8 mouse cellular contexts compared by ENCODE assay signal in the genomic region with DNA sequence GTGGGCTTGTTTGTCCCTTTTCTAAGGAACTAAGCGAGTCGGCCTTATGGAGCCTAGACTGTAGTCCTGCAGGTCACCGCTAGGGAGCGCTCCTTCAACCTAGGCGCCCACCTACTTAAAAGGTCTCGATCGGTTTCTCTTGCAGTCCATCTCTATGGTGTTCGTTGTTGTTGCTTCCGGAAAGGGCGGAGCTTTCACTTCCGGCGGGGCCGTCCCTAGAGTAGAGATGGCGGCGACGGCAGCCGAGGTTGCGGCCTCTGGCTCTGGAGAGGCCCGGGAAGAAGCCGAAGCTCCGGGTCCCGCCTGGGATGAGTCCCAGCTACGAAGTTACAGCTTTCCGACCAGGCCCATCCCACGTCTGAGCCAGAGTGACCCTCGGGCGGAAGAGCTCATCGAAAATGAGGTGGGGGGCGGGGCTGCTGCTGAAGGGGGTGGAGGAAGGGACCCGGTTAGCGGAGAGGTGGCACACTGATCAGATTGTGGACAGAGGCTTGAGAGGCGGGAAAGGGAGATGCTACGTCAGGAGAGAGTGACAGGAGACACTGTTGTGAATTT. TPM values are rescaled to one million over a fixed set of nuclear protein-coding genes. Genes with fewer than 3 reads are reported as not detected.
DNase-seq lines count a peak whose midpoint lies in the region; ATAC-seq and TF ChIP-seq lines count a peak whose summit lies in the region.

A gene (plus strand): TSS at position 199 of the 555 bp plus-strand sequence.

- intact Hi-C loops in heart, postnatal 25 days (cut with DNase I): no loop called here

- peaks cover 16% of the 10 kb centered on the region for H3K36me3 ChIP-seq in ES-E14 (ENCODE audit: control insufficient read depth, insufficient read depth, low read length, poor library complexity, severe bottlenecking)
- H3K36me3 ChIP-seq in forebrain, embryonic 15.5 days: peaks cover 26% of the 10 kb centered on the region

- TF ChIP-seq POLR2A in lung, adult 2 months (IDR thresholded peaks at IDR 0.05; ENCODE audit: borderline replicate concordance, extremely low read depth, low read depth, low read length): peak; percentile 62; the same call in 1 of the 2 replicates

- in situ Hi-C loops in ES-E14 (cut with MboI; ENCODE audit: low sequenced_read_pairs in 2 of 2, unreplicated experiment in 2 of 2): no loop called here

- peak within 1 kb of the TSS; percentile 79 for H3K4me2 ChIP-seq in forebrain, embryonic 15.5 days (replicated peaks)

- peaks cover 0 to 2% of the 10 kb centered on the region in 2 experiments; a peak in 1 of 4 replicates for H3K4me1 ChIP-seq in ES-E14 (ENCODE audit: control insufficient read depth in 2 of 2, insufficient read depth in 2 of 2, low read length in 2 of 2, poor library complexity in 1 of 2)
- H3K4me1 ChIP-seq in forebrain, embryonic 15.5 days: peaks cover 26% of the 10 kb centered on the region
- peaks cover 3% of the 10 kb centered on the region; the same call in 1 of the 2 replicates for H3K4me1 ChIP-seq in lung, adult 2 months (ENCODE audit: control insufficient read depth, insufficient read depth, low read length)

- peak; percentile 96 for DNase-seq in ES-E14 (ENCODE audit: low read depth, low spot score)
- peak; percentile 94 for DNase-seq in cerebellum, adult 11-12 months
- DNase-seq in heart, postnatal 25 days (ENCODE audit: low spot score): peak; percentile 87
- DNase-seq in layer of hippocampus, adult 18-20 months (ENCODE audit: low spot score in 2 of 2): peak; percentile 87 to 98
- peak; percentile 92 for DNase-seq in lung, adult 2 months
- peak; percentile 85 to 93 for DNase-seq in thymus, adult 18-20 months

- WGBS in forebrain, embryonic 15.5 days: under 1% methylated on average over 33 of the region's 33 CpGs
- WGBS in lung, adult 2 months: under 1% methylated on average over 33 of the region's 33 CpGs

- no peak within 1 kb of the TSS for H3K27ac ChIP-seq in ES-E14 (ENCODE audit: insufficient read depth, low read depth, low read length, poor library complexity, severe bottlenecking)
- peak within 1 kb of the TSS; percentile 79 for H3K27ac ChIP-seq in forebrain, embryonic 15.5 days (replicated peaks)

- ATAC-seq in forebrain, embryonic 15.5 days (replicated peaks): peak; percentile 98
- ATAC-seq in neutrophil, adult 5-6 weeks (ENCODE audit: extremely low read depth, insufficient number of reproducible peaks, low FRiP score, poor library complexity, severe bottlenecking): peak; percentile 98

- peak within 1 kb of the TSS; percentile 91 to 96 for H3K4me3 ChIP-seq in ES-E14 (ENCODE audit: insufficient read depth in 1 of 2, low read depth in 1 of 2, low read length in 2 of 2, poor library complexity in 1 of 2, severe bottlenecking in 1 of 2)
- peak within 1 kb of the TSS; percentile 82 for H3K4me3 ChIP-seq in forebrain, embryonic 15.5 days
- peak within 1 kb of the TSS; percentile 87 for H3K4me3 ChIP-seq in lung, adult 2 months (replicated peaks; ENCODE audit: extremely low read depth, low read depth, low read length)

- H3K27me3 ChIP-seq in forebrain, embryonic 15.5 days: peaks cover 7% of the 10 kb centered on the region; the same call in 1 of the 2 replicates

- no peaks in the 10 kb centered on the region for H3K9me3 ChIP-seq in ES-E14 (ENCODE audit: control insufficient read depth, insufficient read depth, low read depth, low read length)
- no peaks in the 10 kb centered on the region for H3K9me3 ChIP-seq in forebrain, embryonic 15.5 days

- TF ChIP-seq CTCF in lung, adult 2 months (IDR thresholded peaks at IDR 0.05; ENCODE audit: insufficient read depth, low read length): peak; percentile 93

- H3K9ac ChIP-seq in ES-E14 (ENCODE audit: insufficient read depth, low read depth, low read length, poor library complexity, severe bottlenecking): peak within 1 kb of the TSS; percentile 95
- peak within 1 kb of the TSS; percentile 75 for H3K9ac ChIP-seq in forebrain, embryonic 15.5 days (replicated peaks)

TF ChIP-seq in ES-E14, 5 proteins besides CTCF, POLR2A, EP300 and RAD21:
- peak; percentile 75 for TF ChIP-seq HCFC1 (IDR thresholded peaks at IDR 0.05; ENCODE audit: borderline replicate concordance, insufficient read depth, low read length)
- no peak for TF ChIP-seq CHD2 (IDR thresholded peaks at IDR 0.05; ENCODE audit: low read depth, low read length)

RNA-seq across cellular contexts. Expression of the gene that starts here (rescaled TPM):
- total RNA-seq in ES-E14 (2012; rRNA removed): 18.2 and 18.6 TPM in 2 replicates
- 30.6 and 31.1 TPM in 2 replicates for polyA plus RNA-seq in forebrain, embryonic 15.5 days (2015; fragmentation: Nextera tagmentation; extraction: Ambion mirVana)
- 10 to 100 TPM; 56.5 to 58.9 TPM for total RNA-seq in heart, postnatal 25 days (2021)
- 10 to 100 TPM; 30.3 to 34.3 TPM for total RNA-seq in layer of hippocampus, adult 18-20 months (2021)
- 15.2 and 27.0 TPM in 2 replicates for polyA plus RNA-seq in lung, adult 2 months (2012; rRNA removed)
- 24.9 and 29.6 TPM in 2 replicates for total RNA-seq in neutrophil, adult 5-6 weeks (2017)
